Mouse (Mus musculus): ENCODE results near the gene Fam193a.

DNA sequence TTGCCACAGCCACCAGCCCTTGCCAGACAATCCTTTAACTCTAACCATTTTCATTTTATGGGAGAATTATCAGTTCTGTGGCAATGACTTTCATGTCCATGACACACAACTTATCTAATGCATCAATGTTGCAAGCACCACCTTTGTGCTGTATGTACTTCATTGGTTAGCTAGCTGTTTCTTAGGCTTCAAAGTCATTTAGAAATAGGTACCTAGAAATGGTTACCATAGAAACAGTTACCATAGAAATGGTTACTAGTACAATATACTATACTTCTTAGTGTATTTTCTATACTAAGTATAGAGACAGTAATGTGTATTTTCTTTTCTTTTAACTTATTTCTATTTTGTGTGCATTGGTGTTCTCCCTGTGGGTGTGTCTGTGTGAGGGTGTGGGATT lies 44.4 kb upstream of the Fam193a start:
- TF ChIP-seq CTCF (IDR thresholded peaks at IDR 0.05; ENCODE audit: low read depth) (no peak), EP300 (IDR thresholded peaks at IDR 0.05; ENCODE audit: low read depth) (no peak)
